In genomic region chr3:132207469-132207868, GRCm38 (mm10) we compare ENCODE assay signal across 8 mouse cellular contexts.
A peak's percentile ranks its signal among the peaks of the same experiment; 100 is the strongest.
DNase-seq lines count a peak whose midpoint lies in the region; ATAC-seq lines count a peak whose summit lies in the region.

No protein-coding gene starts in this region.

- no peaks in the 10 kb centered on the region for H3K4me1 ChIP-seq in forebrain, embryonic 10.5 days
- H3K4me1 ChIP-seq in limb, embryonic 10.5 days: no peaks in the 10 kb centered on the region
- no peaks in the 10 kb centered on the region for H3K4me1 ChIP-seq in neural tube, embryonic 14.5 days (ENCODE audit: control insufficient read depth, insufficient read depth, low read length)

- H3K27me3 ChIP-seq in forebrain, embryonic 10.5 days (ENCODE audit: poor library complexity, severe bottlenecking): no peaks in the 10 kb centered on the region
- no peaks in the 10 kb centered on the region for H3K27me3 ChIP-seq in limb, embryonic 10.5 days (ENCODE audit: low read depth, poor library complexity, severe bottlenecking)
- no peaks in the 10 kb centered on the region for H3K27me3 ChIP-seq in neural tube, embryonic 14.5 days (ENCODE audit: control insufficient read depth, insufficient read depth, low read length)

- H3K4me3 ChIP-seq in forebrain, embryonic 10.5 days: no peak overlapping the region
- H3K4me3 ChIP-seq in limb, embryonic 10.5 days: no peak overlapping the region
- H3K4me3 ChIP-seq in neural tube, embryonic 14.5 days (ENCODE audit: low read depth, low read length): no peak overlapping the region

- DNase-seq in heart, adult 18-20 months: peak; percentile 10 to 25
- no peak for DNase-seq in heart, adult 9 months (ENCODE audit: low spot score in 2 of 2)
- DNase-seq in ZHBTc4 (ENCODE audit: low read depth, low spot score): peak; percentile 66
- peak; percentile 35 for DNase-seq in forebrain, embryonic 10.5 days (ENCODE audit: extremely low spot score, low spot score)
- DNase-seq in hindlimb bud, embryonic 11.5 days (ENCODE audit: extremely low spot score, low read depth, low spot score): peak; percentile 54
- peak; percentile 70 for DNase-seq in limb, embryonic 10.5 days (ENCODE audit: low spot score)
- DNase-seq in thymus, postnatal 14 days: no peak

- H3K9me3 ChIP-seq in forebrain, embryonic 10.5 days: no peaks in the 10 kb centered on the region
- no peaks in the 10 kb centered on the region for H3K9me3 ChIP-seq in limb, embryonic 10.5 days (replicated peaks)
- no peaks in the 10 kb centered on the region for H3K9me3 ChIP-seq in neural tube, embryonic 14.5 days (ENCODE audit: control insufficient read depth, low read length)

- 31% methylated on average over 11 of the region's 11 CpGs for WGBS in forebrain, embryonic 10.5 days
- 29% methylated on average over 11 of the region's 11 CpGs for WGBS in limb, embryonic 10.5 days
- 36% methylated on average over 11 of the region's 11 CpGs for WGBS in neural tube, embryonic 14.5 days

- no peak overlapping the region for H3K9ac ChIP-seq in neural tube, embryonic 14.5 days (replicated peaks; ENCODE audit: low read depth, low read length)

- H3K36me3 ChIP-seq in forebrain, embryonic 10.5 days (replicated peaks): no peaks in the 10 kb centered on the region
- no peaks in the 10 kb centered on the region for H3K36me3 ChIP-seq in limb, embryonic 10.5 days
- no peaks in the 10 kb centered on the region for H3K36me3 ChIP-seq in neural tube, embryonic 14.5 days (ENCODE audit: control insufficient read depth, insufficient read depth, low read length)

- H3K4me2 ChIP-seq in neural tube, embryonic 14.5 days (ENCODE audit: low read depth, low read length): no peak overlapping the region

- peak; percentile 91; the same call in 1 of the 2 replicates for ATAC-seq in neural tube, embryonic 14.5 days (ENCODE audit: low read depth)

- H3K27ac ChIP-seq in forebrain, embryonic 10.5 days: no peak overlapping the region
- H3K27ac ChIP-seq in limb, embryonic 10.5 days: no peak overlapping the region
- H3K27ac ChIP-seq in neural tube, embryonic 14.5 days (ENCODE audit: low read depth, low read length): no peak overlapping the region

Comparison
In these comparisons a context has a peak if more than half of its experiments do, and no peak if none do; other contexts are left out.
1. DNase-seq: peak in heart, adult 18-20 months (2 of 2), ZHBTc4 (single experiment), forebrain, embryonic 10.5 days (single experiment), hindlimb bud, embryonic 11.5 days (single experiment) and limb, embryonic 10.5 days (single experiment); none in heart, adult 9 months (0 of 2) and thymus, postnatal 14 days (single experiment).